Mouse (Mus musculus): ENCODE results near the gene Tek.

Tek gene

DNA sequence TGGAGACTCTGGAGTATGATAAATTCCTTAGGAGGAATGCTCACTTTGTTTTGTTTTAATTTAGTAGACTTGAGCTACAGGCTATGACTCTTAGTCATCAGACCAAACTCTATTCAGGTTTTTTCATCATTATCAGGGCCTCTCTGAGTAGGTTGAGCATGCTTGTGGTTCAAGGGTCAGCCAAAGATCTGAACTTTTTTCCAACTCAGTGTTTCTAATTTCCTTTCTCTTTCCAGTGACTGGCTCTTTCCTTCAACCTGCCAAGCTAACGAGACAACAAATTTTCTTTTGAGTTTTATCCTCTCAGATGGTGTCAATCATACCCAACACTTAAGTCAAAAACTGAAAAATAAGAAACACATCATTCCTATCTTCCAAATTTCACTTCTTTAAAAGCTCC is 71.5 kb downstream of the Tek start:
- no peak for DNase-seq (ENCODE audit: low spot score)

DNA sequence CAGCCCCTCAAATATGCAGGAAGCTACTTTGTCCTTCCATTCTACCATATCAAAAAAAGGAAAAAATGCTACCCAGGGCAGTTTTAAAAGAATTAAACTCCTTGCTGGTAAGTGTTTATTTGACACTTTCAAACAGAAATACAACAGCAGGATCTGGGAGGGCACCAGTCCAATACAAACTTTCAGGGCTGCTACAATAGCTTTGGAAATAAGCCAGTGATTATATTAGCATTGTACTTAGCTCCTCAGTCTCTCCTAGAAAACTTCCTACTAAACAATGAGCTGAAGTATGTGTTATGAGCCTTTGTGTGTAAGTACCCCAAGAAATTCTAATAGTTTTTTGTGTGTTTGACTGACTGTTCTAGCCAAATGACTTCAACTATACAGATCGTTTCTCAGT is 87.8 kb downstream of the Tek start:
- DNase-seq (ENCODE audit: low spot score): no peak

DNA sequence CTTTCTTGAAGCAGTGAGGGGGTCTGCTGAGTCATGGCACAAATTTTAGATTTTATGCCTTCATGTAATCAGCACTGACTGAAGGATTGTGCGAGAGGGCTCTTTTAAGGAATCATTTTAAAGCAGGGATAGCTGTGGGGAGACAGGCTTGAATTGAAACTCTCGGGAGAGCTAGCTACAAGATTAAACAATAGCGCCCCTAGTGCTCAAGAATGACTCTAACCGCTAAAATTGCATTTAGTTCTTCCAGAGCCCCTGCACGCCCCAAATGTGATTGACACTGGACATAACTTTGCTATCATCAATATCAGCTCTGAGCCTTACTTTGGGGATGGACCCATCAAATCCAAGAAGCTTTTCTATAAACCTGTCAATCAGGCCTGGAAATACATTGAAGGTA is 88.3 kb downstream of the Tek start:
- DNase-seq (ENCODE audit: low spot score): no peak

DNA sequence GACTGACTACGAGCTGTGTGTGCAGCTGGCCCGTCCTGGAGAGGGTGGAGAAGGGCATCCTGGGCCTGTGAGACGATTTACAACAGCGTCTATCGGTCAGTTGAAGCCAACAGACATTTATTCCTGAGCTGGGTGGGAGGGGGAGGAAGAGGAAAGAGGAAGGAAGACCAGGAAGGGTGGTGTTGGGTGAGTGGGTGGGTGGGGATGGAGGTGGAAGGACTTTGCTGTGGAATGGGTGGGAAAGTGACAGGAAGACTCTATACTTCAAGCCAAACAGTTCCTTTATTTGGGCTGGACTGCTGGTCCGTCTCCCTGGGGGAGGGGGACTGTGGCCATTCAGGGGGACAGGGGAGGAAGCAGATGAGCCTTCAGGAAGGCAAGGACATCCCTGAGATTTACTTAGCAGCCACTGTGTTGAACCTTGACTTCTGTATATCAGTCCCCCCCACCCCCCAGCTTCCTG is 90.9 kb downstream of the Tek start:
- DNase-seq (ENCODE audit: low spot score): no peak

DNA sequence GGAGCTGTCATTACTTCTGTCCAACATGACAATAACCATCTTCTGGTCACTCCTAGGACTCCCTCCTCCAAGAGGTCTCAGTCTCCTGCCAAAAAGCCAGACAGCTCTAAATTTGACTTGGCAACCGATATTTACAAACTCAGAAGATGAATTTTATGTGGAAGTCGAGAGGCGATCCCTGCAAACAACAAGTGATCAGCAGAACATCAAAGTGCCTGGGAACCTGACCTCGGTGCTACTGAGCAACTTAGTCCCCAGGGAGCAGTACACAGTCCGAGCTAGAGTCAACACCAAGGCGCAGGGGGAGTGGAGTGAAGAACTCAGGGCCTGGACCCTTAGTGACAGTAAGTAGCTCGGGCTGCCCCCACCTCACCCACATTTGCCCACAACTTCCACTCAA is 98.0 kb downstream of the Tek start:
- no peak for DNase-seq (ENCODE audit: low spot score)

DNA sequence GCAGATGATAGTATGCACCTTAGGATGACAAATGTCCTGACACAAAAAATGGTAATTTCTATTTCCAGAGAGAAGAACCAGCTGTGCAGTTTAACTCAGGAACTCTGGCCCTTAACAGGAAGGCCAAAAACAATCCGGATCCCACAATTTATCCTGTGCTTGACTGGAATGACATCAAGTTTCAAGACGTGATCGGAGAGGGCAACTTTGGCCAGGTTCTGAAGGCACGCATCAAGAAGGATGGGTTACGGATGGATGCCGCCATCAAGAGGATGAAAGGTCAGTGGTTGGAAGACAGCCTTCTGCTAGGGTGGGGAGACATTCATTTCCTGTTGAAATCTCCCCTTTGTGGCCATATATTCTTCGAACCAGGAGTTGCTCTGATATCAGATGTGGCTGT is 114.2 kb downstream of the Tek start:
- DNase-seq (ENCODE audit: low spot score): no peak

DNA sequence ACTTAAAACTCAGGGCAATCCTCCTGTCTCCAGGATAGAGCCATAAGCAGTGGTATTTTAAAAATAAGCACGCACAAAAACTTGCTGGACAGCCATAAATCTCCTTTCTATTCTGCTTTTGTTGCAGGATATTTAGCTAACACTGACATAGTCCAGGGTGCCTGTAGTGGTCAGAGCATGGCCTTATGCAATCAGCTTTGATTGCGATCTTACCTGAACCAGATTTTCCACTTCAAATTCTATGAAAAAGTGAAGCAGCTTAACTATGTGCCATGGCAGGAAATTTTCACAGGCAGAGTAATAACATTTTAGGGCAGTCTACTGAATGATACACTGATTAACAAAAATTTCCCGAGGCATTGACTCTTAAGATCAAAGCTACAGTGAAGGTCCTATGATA is 115.2 kb downstream of the Tek start:
- DNase-seq (ENCODE audit: low spot score): no peak

DNA sequence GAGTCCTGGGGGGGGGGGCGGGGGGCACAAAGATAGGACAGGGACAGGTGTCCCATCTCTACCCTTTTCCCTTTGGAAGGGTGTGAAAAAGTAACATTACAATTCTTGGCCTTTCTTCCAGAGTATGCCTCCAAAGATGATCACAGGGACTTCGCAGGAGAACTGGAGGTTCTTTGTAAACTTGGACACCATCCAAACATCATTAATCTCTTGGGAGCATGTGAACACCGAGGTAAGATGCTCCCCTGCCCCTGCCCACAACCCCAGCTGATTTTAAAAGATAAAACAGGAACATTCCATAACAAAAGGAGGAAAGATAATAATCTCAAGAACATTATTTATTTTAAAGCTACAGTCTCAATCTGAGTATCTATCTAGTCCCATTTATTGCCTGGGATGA is 116.1 kb downstream of the Tek start:
- DNase-seq (ENCODE audit: low spot score): no peak

DNA sequence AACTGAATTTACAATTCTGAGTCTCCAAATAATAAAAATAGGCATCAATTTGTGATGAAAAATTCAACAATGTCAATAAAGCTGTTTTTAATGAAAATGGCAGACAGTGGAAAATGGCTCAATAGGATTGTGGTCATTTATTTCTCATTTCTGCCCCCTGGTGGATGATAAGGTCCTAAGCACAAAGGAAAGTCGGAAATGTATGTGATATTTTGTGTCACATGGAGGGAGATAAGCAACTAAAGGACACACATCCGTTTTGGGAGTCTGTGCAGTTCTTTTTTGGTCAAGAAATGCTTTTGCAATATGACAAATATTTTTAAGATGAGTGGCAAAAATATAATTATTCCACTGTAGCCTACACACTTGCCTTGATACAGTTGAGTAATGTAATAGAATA is 161.7 kb downstream of the Tek start:
- DNase-seq (ENCODE audit: low spot score): no peak

DNA sequence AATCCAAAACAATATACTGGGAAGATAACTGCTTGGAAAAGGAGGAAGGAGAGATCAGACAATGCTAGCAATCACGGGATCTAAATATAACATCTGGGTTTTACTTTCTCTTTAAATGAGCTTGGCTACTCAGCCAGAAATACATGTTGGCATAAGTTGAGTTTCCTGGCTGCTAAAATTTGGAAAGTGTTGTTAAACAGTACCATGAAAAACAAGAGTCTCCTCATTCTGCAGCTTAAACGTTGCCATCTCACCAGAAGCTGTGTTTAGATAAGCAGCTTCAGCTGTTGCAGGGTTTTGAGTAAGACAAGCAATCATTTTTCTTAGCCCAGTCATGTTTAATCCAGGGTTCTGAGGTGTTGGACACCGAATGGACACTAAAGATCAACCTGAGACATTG is 162.7 kb downstream of the Tek start:
- no peak for DNase-seq (ENCODE audit: low spot score)
